Mouse (Mus musculus): ENCODE results near the gene Ccl3.

- TF ChIP-seq CTCF (IDR thresholded peaks at IDR 0.05; ENCODE audit: low read depth) (no peak), EP300 (optimal IDR thresholded peaks at IDR 0.05) (no peak)
Observed at GRCm38 (mm10) chr11:83630630-83631029, 18.5 kb downstream of the Ccl3 start.

All from stomach, postnatal 0 days (tissue).